Mouse (Mus musculus) midbrain, postnatal 0 days (tissue): Measurements from ENCODE around the gene Pgf. TPM values are rescaled to one million over a fixed set of nuclear protein-coding genes. Genes with fewer than 3 reads are reported as not detected.

Experiments used
- ATAC-seq: fragments of 200-750 bp; cut with Nextera tagmentation; 2 replicates; pipeline ENCODE4 v1.8.0; 2017; ENCODE audit warnings: moderate number of reproducible peaks, mild to moderate bottlenecking, moderate TSS enrichment, moderate library complexity; ENCODE audit not compliant: low FRiP score
- DNase-seq: peaks from one replicate; pipeline ENCODE4 v3.0.0-alpha.2; 2015; ENCODE audit warnings: low spot score
- H3K27ac ChIP-seq: fragments of 300-500 bp; sonication (generic); 2 replicates; pipeline ENCODE4 v1.5.1; 2014; ENCODE audit warnings: low read depth, mild to moderate bottlenecking, low read length, mixed read lengths
- H3K27me3 ChIP-seq: fragments of 300-500 bp; sonication (generic); 2 replicates; pipeline ENCODE4 v1.6.1; 2014; ENCODE audit warnings: low read length, control low read depth, mixed read lengths; ENCODE audit not compliant: insufficient read depth
- H3K36me3 ChIP-seq: fragments of 300-500 bp; sonication (generic); 2 replicates; pipeline ENCODE4 v1.6.1; 2014; ENCODE audit warnings: low read length, control low read depth, mixed read lengths; ENCODE audit not compliant: insufficient read depth
- H3K4me1 ChIP-seq: fragments of 300-500 bp; sonication (generic); 2 replicates; pipeline ENCODE4 v1.6.1; 2014; ENCODE audit warnings: mild to moderate bottlenecking, control low read depth, antibody characterized with exemption, low read length, mixed read lengths; ENCODE audit not compliant: insufficient read depth
- H3K4me2 ChIP-seq: fragments of 300-500 bp; sonication (generic); 2 replicates; pipeline ENCODE4 v1.6.1; 2014; ENCODE audit warnings: low read depth, mild to moderate bottlenecking, low read length, mixed read lengths; ENCODE audit not compliant: poor library complexity, severe bottlenecking
- H3K4me3 ChIP-seq: fragments of 300-500 bp; sonication (generic); 2 replicates; pipeline ENCODE4 v1.5.1; 2014; ENCODE audit warnings: low read depth, mild to moderate bottlenecking, low read length, moderate library complexity
- H3K9ac ChIP-seq: fragments of 300-500 bp; sonication (generic); replicated peaks from 2 replicates; pipeline ENCODE4 v1.6.1; 2014; ENCODE audit warnings: mild to moderate bottlenecking, low read length, moderate library complexity, mixed read lengths; ENCODE audit not compliant: poor library complexity, severe bottlenecking
- H3K9me3 ChIP-seq: fragments of 300-500 bp; sonication (generic); 2 replicates; pipeline ENCODE4 v1.6.1; 2016; ENCODE audit warnings: low read length, control low read depth
- CTCF ChIP-seq: IDR thresholded peaks from 2 replicates; pipeline ENCODE4 v1.5.1; 2016; ENCODE audit warnings: antibody characterized with exemption, mild to moderate bottlenecking
- WGBS: fragments of 180-500 bp; shearing (Covaris S2); extraction: QIAGEN DNeasy Blood & Tissue Kit; methylation state at CpG from one replicate; pipeline ENCODE4 v1.1.7; 2014; 5-methylcytosine and 5-hydroxymethylcytosine counted together
- polyA plus RNA-seq: library from polyadenylated mRNA; unstranded; fragments of >200 nt; fragmentation: Nextera tagmentation; extraction: Ambion mirVana; gene quantifications from 2 replicates; pipeline ENCODE4 v1.2.1, GENCODE M21; 2015
- total RNA-seq: library from RNA; depleted of rRNA; stranded (reverse); fragments of >200 nt; gene quantifications from 2 replicates; pipeline ENCODE4 v1.2.3, GENCODE M21; 2014

Pgf gene
- total and polyA plus RNA-seq, 2 experiments from 2014 or later = 6.0 to 9.1 TPM

DNA sequence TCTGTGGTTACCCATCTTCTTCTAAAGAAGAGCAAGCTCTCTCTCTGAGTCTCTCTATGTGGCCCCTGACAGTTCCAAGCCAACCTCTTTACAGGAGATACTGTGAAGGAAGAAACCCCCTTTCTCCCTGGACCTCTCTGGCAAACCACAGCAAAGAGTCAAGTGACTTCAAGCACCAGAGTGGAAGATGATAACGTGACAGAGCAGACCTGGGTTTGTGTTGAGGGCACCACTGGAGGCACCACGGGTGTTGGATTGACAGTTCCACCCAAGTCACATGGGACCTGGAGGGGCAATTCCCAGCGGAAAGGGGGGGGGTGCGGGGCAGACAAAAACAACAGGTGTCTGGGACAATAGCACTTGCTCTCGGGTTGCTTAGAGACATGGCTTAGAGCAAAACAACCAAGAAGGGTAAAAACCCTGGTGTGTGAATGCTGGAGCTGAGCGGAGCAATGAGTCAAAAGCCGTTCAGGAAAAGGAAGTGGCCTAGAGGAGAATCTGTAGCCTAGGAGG is 31.2 kb upstream of the Pgf start:
- DNase-seq (no peak), ATAC-seq (no peak)
- H3K27ac ChIP-seq = no peak overlapping the region
- TF ChIP-seq CTCF = no peak
- no peaks in the 10 kb centered on the region for H3K36me3 ChIP-seq
- 30% methylated on average over 7 of the region's 7 CpGs for WGBS
- no peaks in the 10 kb centered on the region for H3K9me3 ChIP-seq
- no peak overlapping the region for H3K9ac ChIP-seq
- H3K4me3 ChIP-seq = no peak overlapping the region
- no peaks in the 10 kb centered on the region for H3K4me1 ChIP-seq
- no peaks in the 10 kb centered on the region for H3K27me3 ChIP-seq
- no peak overlapping the region for H3K4me2 ChIP-seq

DNA sequence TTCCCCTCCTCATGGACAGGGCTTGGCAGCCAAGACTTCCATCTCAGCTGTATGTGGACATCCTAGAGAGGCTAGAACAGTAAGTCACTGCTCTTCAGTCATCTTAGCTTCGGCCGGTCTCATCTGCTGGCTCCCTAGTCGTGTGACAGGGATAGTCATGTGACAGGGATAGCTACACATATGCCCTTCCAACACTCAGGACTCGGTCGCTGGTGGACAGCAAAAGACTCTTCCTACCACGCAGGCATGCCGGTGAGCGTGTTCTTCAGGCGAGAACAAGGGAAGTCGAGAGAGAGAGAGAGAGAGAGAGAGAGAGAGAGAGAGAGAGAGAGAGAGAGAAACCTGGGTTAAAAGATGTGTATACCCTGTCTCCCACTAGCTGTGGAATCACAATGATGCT is 27.8 kb upstream of the Pgf start:
- Histone ChIP-seq H3K9me3 (no peaks in the 10 kb centered on the region), H3K36me3 (no peaks in the 10 kb centered on the region), H3K9ac (no peak overlapping the region), H3K4me2 (no peak overlapping the region), H3K4me1 (0 out of 2 replicates have a peak, but pooled peaks cover 3% of the 10 kb centered on the region), H3K4me3 (no peak overlapping the region), H3K27ac (no peak overlapping the region), H3K27me3 (no peaks in the 10 kb centered on the region)
- 90% methylated on average over 10 of the region's 10 CpGs for WGBS
- no peak for TF ChIP-seq CTCF
- DNase-seq (no peak), ATAC-seq (no peak)

DNA sequence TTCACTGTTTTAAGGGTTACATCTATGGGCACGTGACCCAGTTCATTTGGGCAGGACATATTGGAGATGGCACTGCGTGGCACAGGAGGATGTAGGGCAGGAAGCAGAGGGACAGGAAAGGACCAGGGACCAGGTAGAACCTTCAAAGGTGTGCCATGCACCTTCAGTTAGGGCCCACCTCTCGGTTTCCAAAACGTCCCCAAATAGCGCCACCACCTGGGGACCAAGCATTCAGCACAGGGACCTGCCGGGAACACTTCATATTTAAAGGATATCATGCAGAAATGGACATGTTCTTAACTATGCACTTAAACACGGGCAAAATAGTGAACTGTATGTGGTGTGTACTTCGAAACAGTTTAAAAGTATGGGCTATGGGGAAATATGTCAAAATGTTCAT is 26.5 kb upstream of the Pgf start:
- 52% methylated on average over 8 of the region's 8 CpGs for WGBS
- H3K9me3 ChIP-seq = no peaks in the 10 kb centered on the region
- peak; percentile 9; the same call in 1 of the 2 replicates for TF ChIP-seq CTCF
- ATAC-seq (no peak), DNase-seq (no peak)
- no peak overlapping the region for H3K9ac ChIP-seq
- H3K27me3 ChIP-seq = no peaks in the 10 kb centered on the region
- H3K4me1 ChIP-seq = 0 out of 2 replicates have a peak, but pooled peaks cover 3% of the 10 kb centered on the region
- H3K36me3 ChIP-seq = no peaks in the 10 kb centered on the region
- H3K4me2 ChIP-seq = no peak overlapping the region
- H3K4me3 ChIP-seq = no peak overlapping the region
- no peak overlapping the region for H3K27ac ChIP-seq

DNA sequence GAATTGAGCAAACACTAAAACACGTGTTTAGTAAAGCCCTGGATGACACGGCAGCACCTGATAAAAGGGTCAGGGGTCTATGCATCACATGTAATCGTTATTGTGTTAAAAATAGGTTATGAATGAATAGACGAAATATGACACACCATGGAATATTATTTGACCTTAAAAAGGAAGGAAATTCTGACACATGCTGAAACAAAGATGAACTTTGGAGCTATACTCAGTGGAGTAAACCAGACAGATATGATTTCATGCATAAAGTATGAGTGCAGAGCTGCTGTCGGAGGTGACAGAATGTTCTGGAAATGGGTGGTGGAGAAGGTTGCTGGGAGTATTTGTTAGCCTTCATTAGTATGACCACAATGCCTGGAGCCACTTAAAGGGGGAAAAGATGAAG is 26.1 kb upstream of the Pgf start:
- DNase-seq (no peak), ATAC-seq (no peak)
- Histone ChIP-seq H3K4me3 (no peak overlapping the region), H3K4me2 (no peak overlapping the region), H3K9me3 (no peaks in the 10 kb centered on the region), H3K27me3 (no peaks in the 10 kb centered on the region), H3K9ac (no peak overlapping the region), H3K36me3 (no peaks in the 10 kb centered on the region), H3K27ac (no peak overlapping the region), H3K4me1 (0 out of 2 replicates have a peak, but pooled peaks cover 3% of the 10 kb centered on the region)
- TF ChIP-seq CTCF = no peak
- 79% methylated on average over 5 of the region's 5 CpGs for WGBS

DNA sequence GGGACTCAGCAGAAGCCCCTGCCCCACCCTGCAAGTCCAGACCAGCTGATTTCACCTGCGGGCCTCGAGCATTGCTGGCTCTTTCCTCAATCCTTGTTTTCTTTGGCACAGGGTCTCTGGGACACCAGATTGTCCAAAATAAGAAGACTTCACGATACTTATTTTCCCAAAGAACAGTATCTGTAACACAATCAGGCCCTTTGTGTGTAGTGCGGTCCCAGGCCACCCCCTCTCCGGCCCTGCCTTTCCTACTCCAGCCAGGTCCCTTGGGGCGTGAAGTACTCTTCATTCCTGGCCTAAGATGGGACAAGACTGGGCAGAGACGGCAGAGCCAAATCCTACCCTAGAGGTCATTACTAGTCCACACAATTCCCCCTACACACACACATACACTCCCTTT is 24.6 kb upstream of the Pgf start:
- Histone ChIP-seq H3K27me3 (no peaks in the 10 kb centered on the region), H3K4me2 (no peak overlapping the region), H3K36me3 (no peaks in the 10 kb centered on the region), H3K9ac (no peak overlapping the region), H3K4me1 (0 out of 2 replicates have a peak, but pooled peaks cover 3% of the 10 kb centered on the region), H3K9me3 (no peaks in the 10 kb centered on the region), H3K4me3 (no peak overlapping the region), H3K27ac (no peak overlapping the region)
- TF ChIP-seq CTCF = no peak
- no peak for ATAC-seq
- no peak for DNase-seq
- WGBS = 88% methylated on average over 7 of the region's 7 CpGs

DNA sequence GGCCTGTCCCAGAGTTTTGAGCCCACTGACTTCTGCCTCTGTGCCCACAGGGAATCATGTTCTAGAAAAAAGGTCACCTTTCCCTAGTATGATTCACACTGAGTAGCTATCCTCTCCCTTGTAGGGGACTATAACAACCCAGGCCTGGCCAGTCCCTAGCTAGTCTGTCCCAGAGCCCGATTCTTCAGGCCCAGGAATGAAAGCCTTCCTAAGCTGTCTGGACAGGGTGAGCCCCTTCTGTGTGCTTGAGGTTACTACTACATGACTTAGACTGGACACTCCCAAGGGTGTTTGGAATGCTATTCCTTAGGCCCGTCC is 24.2 kb upstream of the Pgf start:
- Histone ChIP-seq H3K27me3 (no peaks in the 10 kb centered on the region), H3K4me3 (no peak overlapping the region), H3K27ac (no peak overlapping the region), H3K4me1 (0 out of 2 replicates have a peak, but pooled peaks cover 3% of the 10 kb centered on the region), H3K9ac (no peak overlapping the region), H3K4me2 (no peak overlapping the region), H3K9me3 (no peaks in the 10 kb centered on the region), H3K36me3 (no peaks in the 10 kb centered on the region)
- DNase-seq (no peak), ATAC-seq (no peak)
- 74% methylated on average over 2 of the region's 2 CpGs for WGBS
- TF ChIP-seq CTCF = no peak
